Mouse (Mus musculus) olfactory bulb, adult 2 months (tissue): ENCODE data around the gene Tmem28.

Source experiments
- CTCF ChIP-seq: fragments of 200-500 bp; IDR thresholded peaks from 2 replicates; pipeline ENCODE4 v1.5.1; 2012; ENCODE audit warnings: low read depth, mild to moderate bottlenecking, low read length, moderate library complexity; ENCODE audit not compliant: insufficient read depth
- POLR2A ChIP-seq: fragments of 200-500 bp; IDR thresholded peaks from 2 replicates; pipeline ENCODE4 v1.6.1; 2012; ENCODE audit warnings: mild to moderate bottlenecking, low read depth, low read length, moderate library complexity; ENCODE audit not compliant: insufficient read depth

DNA sequence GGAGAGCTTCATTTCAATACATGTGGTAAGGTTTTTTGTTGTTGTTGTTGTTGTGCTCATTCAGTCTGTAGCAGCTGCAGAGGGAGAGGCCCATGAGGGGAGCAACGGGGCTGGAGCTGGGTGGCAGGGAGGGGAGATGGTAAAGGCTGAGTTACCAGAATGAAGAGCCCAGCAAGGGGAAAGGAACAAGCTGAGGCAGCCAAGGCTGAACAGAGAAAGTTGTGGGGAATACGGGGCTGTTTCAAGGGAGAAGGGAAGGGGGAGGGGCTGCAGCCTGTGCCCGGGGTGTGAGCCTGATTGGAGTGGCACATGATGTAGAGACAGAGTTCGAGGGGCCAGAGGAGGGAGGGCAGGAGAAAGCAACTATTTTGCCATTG, 53.1 kb downstream of the Tmem28 start:
- TF ChIP-seq POLR2A (no peak), CTCF (no peak)
